Mouse (Mus musculus) monocyte, adult 2 months (primary cell): ENCODE results near the gene Ociad2.

ENCODE experiments used
- DNase-seq, 2 experiments: peaks; one replicate each; pipeline ENCODE4 v3.0.0; 2022; ENCODE audit warnings: low spot score in 2 of 2, low read depth in 1 of 2

The Ociad2 gene

DNA sequence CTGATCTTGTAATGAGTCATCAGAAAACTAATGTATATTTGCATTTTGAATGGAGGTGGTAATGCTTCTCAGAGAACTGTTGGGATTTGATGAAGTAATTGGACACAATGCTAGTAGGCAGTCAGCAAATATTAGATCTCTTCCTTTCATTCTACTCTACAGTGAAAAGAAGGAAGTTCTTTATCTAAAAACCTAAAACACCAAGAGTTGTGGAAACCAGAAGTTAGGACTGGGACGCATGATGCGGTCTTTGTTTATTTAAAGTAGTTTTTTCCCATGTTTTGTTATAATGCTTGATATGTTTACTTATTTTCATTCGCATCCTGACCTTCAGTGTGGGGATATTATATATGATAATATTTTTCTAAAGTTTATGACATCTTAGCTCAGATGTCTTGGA lies 33.5 kb downstream of the Ociad2 start:
- no peak for DNase-seq

DNA sequence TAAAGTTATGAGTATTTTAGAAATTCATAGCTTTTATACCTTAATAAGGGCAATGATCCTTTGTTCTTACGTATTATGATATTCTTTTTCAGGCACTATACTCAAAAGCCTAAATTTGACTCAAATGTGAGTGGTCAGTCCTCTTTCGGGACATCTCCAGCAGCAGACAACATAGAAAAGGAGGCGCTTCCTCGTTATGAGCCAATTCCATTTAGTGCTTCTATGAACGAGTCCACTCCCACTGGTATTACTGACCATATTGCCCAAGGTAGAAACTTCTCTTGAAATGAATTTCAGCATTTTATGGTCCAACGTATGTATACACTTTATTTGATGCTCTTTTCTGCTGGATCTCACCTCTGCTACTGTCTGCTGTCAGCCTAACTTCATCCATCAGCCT lies 34.3 kb downstream of the Ociad2 start:
- DNase-seq = no peak

DNA sequence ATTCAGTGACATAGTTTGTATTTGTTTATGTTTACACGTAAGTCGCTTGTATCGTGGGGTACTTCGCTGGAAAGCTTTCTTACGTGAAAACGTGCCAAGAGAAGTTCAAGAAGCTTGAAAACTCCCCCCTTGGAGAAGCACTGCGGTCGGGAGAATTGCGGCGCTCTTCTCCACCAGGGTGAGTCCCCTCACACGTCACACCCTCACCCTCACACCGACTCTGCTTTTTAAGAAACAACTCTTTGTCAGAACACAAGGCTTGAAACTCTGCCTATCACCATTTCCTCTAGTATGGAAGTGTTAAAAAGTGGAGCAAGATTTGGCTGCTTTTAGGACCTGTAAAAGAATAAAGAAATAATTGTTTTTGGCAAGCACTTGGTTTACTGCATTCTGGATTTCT lies 36.3 kb downstream of the Ociad2 start:
- no peak for DNase-seq

DNA sequence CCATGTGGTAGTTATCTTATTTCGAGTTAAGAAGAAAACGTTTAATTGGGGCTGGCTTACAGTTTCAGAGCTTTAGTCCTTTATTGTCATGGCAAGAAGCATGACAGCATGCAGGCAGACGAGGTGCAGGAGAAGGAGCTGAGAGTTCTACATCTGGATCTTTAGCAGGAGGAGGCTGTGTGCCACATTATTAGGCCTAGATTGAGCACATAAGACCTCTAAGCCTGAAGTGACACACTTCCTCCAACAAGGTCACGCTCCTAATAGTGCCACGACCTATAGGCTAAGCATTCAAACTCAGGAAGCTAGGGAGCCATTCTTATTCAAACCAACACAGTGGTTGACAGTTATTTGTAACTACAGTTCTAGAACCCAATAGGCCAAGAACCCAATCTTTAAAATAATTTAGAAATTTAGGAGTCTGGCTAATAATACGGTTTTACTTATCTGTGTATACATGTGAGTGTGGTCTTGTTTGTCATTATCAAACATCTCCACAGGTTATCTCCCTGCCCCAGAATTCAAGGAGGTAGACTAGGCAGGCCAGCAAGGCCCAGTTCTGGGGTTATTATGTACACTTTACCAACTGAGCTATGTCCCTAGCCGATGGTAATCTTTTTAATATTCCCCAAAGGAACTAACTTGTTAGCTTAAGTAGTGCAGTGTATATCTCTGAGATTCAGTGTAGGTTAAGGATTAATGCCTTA lies 39.1 kb downstream of the Ociad2 start:
- DNase-seq = no peak

DNA sequence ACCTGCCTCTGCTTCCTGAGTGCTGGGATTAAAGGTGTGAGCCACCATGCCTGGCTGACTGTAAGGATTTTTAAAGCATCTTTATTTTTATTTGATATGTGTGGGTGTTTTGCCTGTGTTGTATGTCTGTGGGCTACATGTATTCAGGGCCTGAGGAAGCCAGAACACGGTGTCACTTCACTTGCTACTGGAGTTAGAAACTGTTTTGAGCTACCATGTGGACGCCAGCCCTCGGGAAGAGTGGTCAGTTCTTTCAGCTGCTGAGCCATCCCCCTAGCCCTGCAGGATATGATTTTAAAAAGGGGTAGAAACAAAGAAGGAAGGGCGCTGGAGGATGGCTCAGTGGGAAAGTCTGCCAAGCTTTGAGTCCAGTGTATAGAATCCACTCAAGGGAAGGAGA lies 44.9 kb downstream of the Ociad2 start:
- no peak for DNase-seq

DNA sequence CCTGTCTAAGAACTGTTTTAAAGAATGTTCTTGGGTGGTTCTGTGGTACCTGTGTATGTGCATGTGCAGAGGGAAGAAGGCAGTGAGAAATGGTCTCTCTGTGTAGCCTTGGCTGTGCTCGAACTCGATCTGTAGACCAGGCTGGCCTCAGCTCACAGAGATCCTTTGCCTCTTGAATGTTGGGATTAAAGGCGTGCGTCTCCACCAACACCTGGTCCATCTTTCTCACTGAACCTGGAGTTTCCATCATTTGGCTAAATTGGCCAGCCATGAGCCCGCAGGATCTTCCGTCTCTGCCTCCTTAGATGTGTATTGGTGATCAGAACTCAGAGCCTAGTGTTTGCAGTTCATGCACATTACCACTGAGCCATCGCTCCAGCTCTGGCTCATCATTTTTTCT lies 45.8 kb downstream of the Ociad2 start:
- no peak for DNase-seq

DNA sequence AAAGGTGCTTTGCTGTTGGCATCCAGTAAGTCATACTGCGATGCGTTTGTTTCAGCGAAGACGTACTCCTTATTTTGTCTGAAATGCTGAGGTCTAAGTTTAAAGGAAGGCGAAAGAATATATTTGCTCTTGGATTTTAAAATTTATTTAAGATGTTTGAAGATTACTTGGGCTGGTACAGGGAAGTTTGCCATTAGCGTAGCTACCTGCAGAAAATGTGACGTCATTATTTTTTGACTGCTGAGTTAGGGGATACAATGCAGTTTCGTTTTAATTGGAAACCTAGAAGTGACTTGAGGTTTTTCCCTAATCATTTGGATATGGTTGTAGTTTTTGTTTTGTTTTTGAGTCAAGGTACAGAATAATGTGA lies 47.4 kb downstream of the Ociad2 start:
- DNase-seq = no peak

DNA sequence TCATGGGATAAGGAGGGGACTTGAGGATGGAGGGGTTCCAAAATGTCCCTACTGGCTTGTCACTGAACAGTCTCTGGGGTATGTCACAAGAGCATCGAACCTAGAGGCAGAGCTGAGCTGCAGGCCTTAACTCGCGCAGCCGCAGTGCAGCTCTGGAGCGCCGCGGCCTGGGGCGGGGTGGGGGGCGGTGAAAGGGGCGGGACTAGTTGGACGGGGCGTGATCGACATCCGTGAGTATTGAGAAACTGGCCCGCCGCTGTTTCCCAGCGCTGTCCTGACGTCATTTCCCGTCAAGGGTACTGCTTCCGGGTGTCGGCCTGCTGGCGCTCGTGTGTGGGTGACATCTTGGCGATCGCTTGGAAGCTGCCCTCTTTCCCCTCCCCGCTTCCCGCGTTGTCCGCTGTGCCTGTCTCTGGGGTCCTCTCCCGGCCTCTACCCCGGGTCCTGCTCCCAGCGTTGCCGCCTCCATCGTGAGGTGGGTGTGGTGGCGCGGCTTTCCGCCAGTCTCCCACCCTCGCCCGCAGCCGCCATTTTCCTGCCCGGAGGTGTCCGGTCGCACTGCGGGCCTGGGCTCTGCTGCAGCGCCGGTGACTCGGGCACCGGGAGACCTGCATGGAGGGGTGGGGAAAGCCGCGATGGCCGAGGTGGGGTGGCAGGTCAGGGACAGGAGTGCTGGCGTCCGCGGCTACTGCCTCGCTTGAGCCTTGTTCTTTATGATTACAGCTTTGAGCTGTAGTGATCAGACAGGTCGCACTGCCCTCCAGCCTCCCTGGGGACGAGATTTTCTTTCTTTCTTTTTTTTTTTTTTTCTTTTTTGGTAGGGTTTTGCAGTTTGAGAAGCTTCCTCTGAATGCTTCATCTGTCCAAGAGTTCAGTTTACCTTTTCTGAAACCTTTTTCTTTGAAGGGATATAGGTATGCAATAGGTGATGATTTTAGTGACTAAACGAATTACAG lies 48.0 kb downstream of the Ociad2 start, which contains the start of gene Ociad1:
Ociad1 (plus strand) TSS at position 283 of the 956 bp plus-strand sequence.
- DNase-seq = peak; percentile 77 to 90

DNA sequence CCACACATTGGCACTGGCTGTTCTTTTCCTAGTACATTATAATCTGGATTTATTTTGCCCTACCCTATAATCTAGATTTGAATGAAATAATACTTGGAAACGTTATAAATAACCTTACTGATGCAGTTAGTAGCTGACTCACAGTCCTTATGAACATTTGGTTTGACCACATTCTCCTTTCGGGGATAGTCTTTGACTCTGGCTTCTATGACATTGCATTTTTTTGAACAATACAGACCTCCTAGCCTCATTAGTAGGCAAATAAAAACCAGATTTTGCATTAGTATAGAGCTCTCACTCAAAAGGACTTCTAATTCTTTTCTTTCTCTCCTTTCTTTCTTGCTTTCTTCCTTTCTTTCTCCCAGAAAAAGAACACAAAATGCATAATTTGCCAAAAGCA lies 50.9 kb downstream of the Ociad2 start:
- DNase-seq = no peak

DNA sequence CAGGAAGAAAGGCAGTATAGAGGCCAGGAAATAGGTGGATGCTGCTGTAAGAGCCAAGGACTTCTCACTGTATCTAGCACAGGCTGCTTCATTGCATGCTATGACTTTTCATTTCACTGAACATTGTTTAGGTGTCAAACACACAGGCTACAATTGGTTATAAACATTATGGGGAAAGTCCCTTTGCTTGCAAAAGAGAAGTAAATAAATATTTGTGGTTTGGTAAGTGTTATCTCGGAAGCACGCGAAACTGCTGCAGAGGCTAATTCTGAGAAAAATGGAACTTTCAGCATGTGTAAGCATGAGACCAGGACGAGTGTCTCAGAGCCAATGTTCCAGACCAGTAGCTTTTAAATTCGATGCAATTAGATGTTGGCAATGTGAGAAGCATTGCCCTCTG lies 54.2 kb downstream of the Ociad2 start:
- DNase-seq = no peak

DNA sequence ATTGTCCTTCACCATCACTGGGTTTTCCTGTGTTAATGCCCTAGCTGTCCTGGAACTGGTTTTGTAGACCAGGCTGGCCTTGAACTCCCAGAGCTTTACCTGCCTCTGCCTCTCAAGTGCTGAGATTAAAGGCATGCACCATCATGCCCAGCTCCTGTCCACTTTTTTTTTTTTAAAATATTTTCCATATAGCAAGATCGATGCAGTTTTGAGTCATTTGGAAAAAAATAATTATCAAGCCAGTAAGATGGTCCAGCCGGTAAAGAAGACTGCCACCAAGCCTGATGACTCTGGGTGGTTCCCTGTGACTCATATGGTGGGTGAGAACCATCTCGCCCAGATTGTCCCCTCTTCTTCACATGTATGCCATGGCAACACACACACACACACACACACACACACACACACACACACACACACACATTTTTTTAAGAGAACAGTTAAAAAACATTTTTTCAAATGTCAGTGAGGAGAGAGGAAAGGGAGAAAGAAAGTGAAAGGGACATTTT lies 55.3 kb downstream of the Ociad2 start:
- DNase-seq = no peak

DNA sequence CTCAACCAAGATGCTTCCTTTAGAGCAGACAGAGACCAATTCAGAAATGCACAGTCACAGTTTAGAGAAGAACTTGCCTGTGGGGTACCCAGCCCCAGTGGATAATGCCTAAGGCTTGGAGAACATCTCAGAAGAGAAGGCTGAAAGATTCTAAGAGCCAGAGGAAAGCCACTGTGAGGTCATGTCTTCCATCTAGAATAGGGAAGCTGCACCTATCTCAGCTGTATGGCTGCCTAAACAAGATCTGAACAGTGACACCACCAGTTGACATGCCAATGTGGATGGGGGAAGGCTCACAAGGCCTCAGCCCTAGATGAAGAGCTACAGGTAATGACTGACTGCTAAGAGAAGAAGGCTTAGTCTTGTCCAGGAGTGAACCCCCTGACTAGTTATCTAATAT lies 56.8 kb downstream of the Ociad2 start:
- no peak for DNase-seq

DNA sequence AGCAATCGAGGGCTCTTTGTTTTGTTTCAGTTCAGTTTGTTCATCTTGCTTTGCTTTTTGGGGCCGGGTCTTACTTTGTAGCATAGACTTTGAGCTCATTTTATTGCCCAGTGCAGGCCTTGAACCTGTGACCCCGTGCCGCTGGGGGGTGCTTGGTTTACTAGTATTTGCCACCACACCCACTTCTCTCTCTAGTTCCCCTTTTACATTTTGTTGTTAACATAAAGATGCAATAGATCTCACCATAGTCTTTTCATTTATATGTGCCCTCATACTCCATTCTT lies 60.3 kb downstream of the Ociad2 start:
- DNase-seq = no peak

DNA sequence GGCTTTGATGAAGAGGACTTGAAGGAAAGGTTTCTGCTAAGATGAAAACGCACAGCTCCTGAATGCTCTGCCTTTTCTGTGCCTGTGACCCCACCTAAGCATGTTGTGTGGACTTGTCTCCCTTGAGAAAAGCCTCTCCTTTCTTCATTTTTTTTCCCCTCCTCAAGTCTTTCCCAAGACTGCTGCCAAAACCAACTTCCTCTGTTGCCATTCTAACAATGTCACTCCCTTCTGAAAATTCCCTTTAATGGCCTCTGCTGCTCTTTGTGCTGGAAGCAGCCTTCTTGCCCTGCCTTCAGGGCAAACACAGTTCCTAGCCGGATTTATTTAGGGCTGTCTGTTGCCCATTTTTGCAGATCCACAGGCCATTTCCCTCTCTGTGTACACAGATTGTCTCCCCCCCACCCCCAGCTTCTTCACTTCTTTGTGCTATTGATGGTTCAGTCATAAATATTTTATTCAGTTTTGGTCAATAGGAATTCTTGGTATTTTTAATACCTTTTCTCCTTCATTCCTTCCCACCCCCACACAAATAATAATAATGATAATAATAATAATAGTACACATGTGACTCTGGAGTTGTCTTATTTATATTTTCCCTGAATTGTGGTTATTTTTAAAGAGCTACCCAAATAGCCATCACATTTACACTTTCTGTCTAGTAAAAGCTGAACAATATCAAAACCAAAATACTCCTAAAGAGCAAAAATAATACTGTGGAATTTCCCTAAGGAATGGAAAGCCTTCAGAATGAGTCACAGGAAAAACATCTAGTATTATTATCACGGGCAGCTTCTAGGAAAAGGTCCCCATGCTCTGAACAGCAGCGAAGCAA lies 60.9 kb downstream of the Ociad2 start:
- DNase-seq = no peak

DNA sequence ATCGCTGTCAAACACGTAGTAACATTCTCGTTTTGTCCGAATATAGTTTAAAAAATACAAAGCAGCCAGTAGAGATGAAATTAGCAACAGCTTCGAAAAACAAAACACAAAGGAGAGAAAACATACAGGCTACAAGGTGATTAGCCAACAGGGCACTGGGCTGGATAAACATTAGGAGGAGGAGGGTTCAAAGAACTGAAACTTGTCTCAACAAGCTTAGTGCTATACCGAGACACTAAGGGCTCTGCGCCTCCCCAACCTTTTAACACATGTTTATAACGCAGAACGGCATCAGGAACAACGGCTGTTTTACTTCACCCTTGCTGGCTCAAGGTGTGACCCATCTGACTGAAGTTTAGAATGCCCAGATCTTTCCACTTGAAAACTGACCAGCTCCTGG lies 61.6 kb downstream of the Ociad2 start:
- no peak for DNase-seq

DNA sequence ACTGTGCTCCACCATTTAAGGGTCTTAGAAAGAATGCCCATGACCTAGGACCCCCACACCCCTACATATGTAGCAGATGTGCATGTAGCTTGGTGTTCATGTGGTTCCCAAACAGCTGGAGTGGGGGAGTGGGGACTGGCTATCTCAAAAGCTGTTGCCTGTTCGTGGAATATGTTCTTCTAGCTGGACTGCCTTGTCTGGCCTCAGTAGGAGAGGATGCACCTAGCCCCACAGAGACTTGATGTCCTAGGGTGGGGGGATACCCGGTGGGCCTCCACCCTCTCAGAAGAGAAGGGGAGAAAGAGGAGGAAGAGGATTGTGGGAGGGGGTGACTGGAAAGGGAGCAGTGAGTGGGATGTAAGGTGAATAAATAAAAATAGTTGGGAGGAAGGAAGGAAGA lies 65.9 kb downstream of the Ociad2 start:
- no peak for DNase-seq

DNA sequence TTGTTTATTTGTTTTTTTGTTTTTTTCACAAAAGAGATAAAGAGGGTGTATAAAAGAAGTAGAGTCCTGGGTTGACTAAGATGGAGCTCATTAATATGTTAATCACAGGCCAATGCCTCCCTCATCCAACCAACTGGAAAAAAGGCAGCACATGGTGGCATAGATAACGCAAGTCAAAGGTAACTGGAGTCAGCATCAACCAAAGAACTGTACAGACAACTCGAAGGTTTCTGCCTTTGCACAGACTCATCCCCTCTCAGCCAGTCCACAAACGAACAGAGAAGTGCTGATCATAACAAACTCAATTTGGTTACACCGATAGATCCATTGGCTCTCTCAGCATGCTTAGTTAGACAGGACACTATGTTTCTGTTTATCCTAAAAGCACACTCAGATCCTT lies 67.7 kb downstream of the Ociad2 start:
- no peak for DNase-seq
